8 mouse cellular contexts compared by ENCODE assay signal in the genomic region with DNA sequence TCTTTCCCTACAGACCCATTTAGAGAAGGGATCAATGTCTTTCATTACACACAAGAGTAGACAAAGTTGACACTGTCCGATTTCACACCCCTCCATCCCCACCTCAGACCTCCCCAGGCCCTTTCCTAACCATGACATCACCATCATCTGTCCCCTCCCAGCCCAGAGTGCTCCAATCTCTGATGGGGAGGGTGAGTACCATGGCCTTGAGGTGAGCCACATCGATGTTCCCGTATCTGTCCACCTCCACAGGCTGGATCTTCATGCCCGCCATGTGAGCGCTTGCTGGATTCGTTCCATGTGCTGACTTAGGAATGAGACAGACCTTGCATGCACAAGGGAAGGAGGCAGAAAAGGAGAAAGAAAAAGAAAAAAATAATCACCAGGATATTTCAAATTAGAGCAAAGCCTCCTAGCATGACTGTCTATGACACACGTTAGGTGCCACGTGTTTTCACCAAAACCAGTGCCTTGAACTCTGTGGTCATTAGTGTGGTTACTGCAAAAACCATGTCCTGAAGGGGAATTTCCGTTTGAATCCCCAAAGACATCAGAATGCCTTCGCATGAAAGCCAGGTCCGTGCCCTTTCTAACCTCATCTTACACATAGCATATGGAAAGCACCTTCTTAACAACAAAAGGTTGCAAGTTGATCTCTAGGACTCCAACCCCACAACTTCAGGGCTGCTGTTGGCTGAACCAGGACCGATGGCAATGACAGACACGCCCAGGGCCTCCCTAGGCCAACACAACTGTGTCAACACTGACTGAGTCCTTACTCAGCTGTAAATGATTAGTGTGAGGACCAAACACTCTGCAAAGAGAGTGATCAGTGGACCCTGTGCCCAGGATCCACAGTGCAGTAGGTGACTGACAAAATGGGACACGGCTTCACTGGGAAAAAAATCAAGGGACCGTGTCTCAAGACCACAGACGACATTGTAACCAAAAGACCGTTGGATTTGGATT. TPM values are rescaled to one million over a fixed set of nuclear protein-coding genes. Genes with fewer than 3 reads are reported as not detected.
DNase-seq lines count a peak whose midpoint lies in the region; ATAC-seq and TF ChIP-seq lines count a peak whose summit lies in the region.
"Had no signal": no experiment of that assay in that cellular context is flagged by ENCODE, and none has a peak within 500 bp of the region (broad histone marks: within the 10 kb centered on the region; RNA-seq: fewer than 3 reads in every experiment).

No protein-coding gene starts in this region.

- H3K36me3 ChIP-seq in hindbrain, embryonic 10.5 days: peaks cover 69% of the 10 kb centered on the region
- 0 out of 2 replicates have a peak, but pooled peaks cover 6% of the 10 kb centered on the region for H3K36me3 ChIP-seq in liver, embryonic 13.5 days
- H3K36me3 ChIP-seq in stomach, embryonic 16.5 days (ENCODE audit: control insufficient read depth, insufficient read depth, low read length): no peaks in the 10 kb centered on the region

- TF ChIP-seq CTCF in left cerebral cortex, adult 2 months (IDR thresholded peaks at IDR 0.05): no peak

- no peak overlapping the region for H3K9ac ChIP-seq in liver, embryonic 13.5 days
- no peak overlapping the region for H3K9ac ChIP-seq in stomach, embryonic 16.5 days (ENCODE audit: low read length)

- no peaks in the 10 kb centered on the region for H3K9me3 ChIP-seq in hindbrain, embryonic 10.5 days
- H3K9me3 ChIP-seq in liver, embryonic 13.5 days (replicated peaks): no peaks in the 10 kb centered on the region
- H3K9me3 ChIP-seq in stomach, embryonic 16.5 days (replicated peaks; ENCODE audit: control insufficient read depth, low read length): no peaks in the 10 kb centered on the region

- H3K27ac ChIP-seq in left cerebral cortex, adult 2 months: peak overlapping the region; percentile 74
- peak overlapping the region; percentile 71; the same call in 1 of the 2 replicates for H3K27ac ChIP-seq in hindbrain, embryonic 10.5 days
- peak overlapping the region; percentile 73 for H3K27ac ChIP-seq in liver, embryonic 13.5 days
- H3K27ac ChIP-seq in stomach, embryonic 16.5 days (ENCODE audit: low read length): peak overlapping the region; percentile 68

- WGBS in hindbrain, embryonic 10.5 days: 79% methylated on average over 17 of the region's 17 CpGs
- WGBS in liver, embryonic 13.5 days (ENCODE audit: insufficient replicate concordance): 70% methylated on average over 17 of the region's 17 CpGs
- 75% methylated on average over 17 of the region's 17 CpGs for WGBS in stomach, embryonic 16.5 days

- intact Hi-C loops in left cerebral cortex, adult 2 months (cut with DNase I): loop anchor here (5.0 kb wide), 1 partner anchor 311 kb away; the partner anchor contains the start of gene 9930021J03Rik
- intact Hi-C loops in left cerebral cortex, postnatal 4 days (cut with DNase I): no loop called here

- peaks cover 36% of the 10 kb centered on the region for H3K4me1 ChIP-seq in hindbrain, embryonic 10.5 days (replicated peaks)
- H3K4me1 ChIP-seq in liver, embryonic 13.5 days (replicated peaks): peaks cover 18% of the 10 kb centered on the region
- H3K4me1 ChIP-seq in stomach, embryonic 16.5 days (ENCODE audit: control insufficient read depth, insufficient read depth, low read length): peaks cover 7% of the 10 kb centered on the region; the same call in 1 of the 2 replicates

- peak; percentile 84 for ATAC-seq in liver, embryonic 13.5 days (ENCODE audit: low read depth)
- ATAC-seq in stomach, embryonic 16.5 days (ENCODE audit: insufficient read depth, low FRiP score): peak; percentile 80
- ATAC-seq in megakaryocyte, adult 5-6 weeks (ENCODE audit: poor library complexity, severe bottlenecking): no peak

- H3K4me2 ChIP-seq in liver, embryonic 13.5 days: no peak overlapping the region
- no peak overlapping the region for H3K4me2 ChIP-seq in stomach, embryonic 16.5 days (ENCODE audit: low read depth, low read length)

- no peaks in the 10 kb centered on the region for H3K27me3 ChIP-seq in hindbrain, embryonic 10.5 days (ENCODE audit: insufficient read depth, poor library complexity, severe bottlenecking)
- no peaks in the 10 kb centered on the region for H3K27me3 ChIP-seq in liver, embryonic 13.5 days
- H3K27me3 ChIP-seq in stomach, embryonic 16.5 days (ENCODE audit: control insufficient read depth, insufficient read depth, low read length): no peaks in the 10 kb centered on the region

- peak in 1 of 2 experiments; percentile 51 for DNase-seq in left cerebral cortex, adult 2 months (ENCODE audit: extremely low spot score in 1 of 2, low spot score in 2 of 2)
- no peak for DNase-seq in left cerebral cortex, postnatal 4 days
- DNase-seq in hindbrain, embryonic 10.5 days (ENCODE audit: low spot score): peak; percentile 35
- DNase-seq in liver, embryonic 13.5 days: no peak
- DNase-seq in adrenal gland, postnatal 14 days: no peak

- no peak overlapping the region for H3K4me3 ChIP-seq in left cerebral cortex, adult 2 months
- H3K4me3 ChIP-seq in hindbrain, embryonic 10.5 days: no peak overlapping the region
- no peak overlapping the region for H3K4me3 ChIP-seq in liver, embryonic 13.5 days (replicated peaks)
- H3K4me3 ChIP-seq in stomach, embryonic 16.5 days (replicated peaks; ENCODE audit: low read length): no peak overlapping the region

RNA-seq across cellular contexts. Expression of gene Gldc, which starts 56.6 kb away (rescaled TPM):
- 10 to 100 TPM; 22.4 to 23.5 TPM for total RNA-seq in left cerebral cortex, adult 2 months (2021)
- total RNA-seq in left cerebral cortex, postnatal 4 days (2021): 10 to 100 TPM; 11.6 to 11.7 TPM
- polyA plus RNA-seq in hindbrain, embryonic 10.5 days (2016; fragmentation: Nextera tagmentation; extraction: Ambion mirVana): 26.9 and 27.6 TPM in 2 replicates
- polyA plus RNA-seq in liver, embryonic 13.5 days (2015; fragmentation: Nextera tagmentation; extraction: Ambion mirVana): 18.8 and 24.0 TPM in 2 replicates
- 5.4 and 7.6 TPM in 2 replicates for polyA plus RNA-seq in stomach, embryonic 16.5 days (2015; fragmentation: Nextera tagmentation; extraction: Ambion mirVana)
- 1.7 and 15.3 TPM in 2 replicates for total RNA-seq in adrenal gland, postnatal 14 days (2021)
- total RNA-seq in megakaryocyte, adult 5-6 weeks (2015): not detected in 2 replicates
- not detected in 2 replicates for total RNA-seq in megakaryocyte, adult 5-6 weeks (2017)
- total RNA-seq: hematopoietic stem cell, adult 5-6 weeks had no signal
